Mouse (Mus musculus) liver, embryonic 15.5 days (tissue): ENCODE data around the gene Muc3. TPM values are rescaled to one million over a fixed set of nuclear protein-coding genes. Genes with fewer than 3 reads are reported as not detected.
A peak's percentile ranks its signal among the peaks of the same experiment; 100 is the strongest.
"Not testable (repeated sequence)": the region's sequence is repeated elsewhere in the genome, so short reads cannot be mapped to it uniquely, and the experiment has no call there.

Experiments
- ATAC-seq: fragments of 200-750 bp; cut with Nextera tagmentation; 2 replicates; pipeline ENCODE4 v1.8.0; 2017; ENCODE audit warnings: moderate number of reproducible peaks, mild to moderate bottlenecking, moderate library complexity; ENCODE audit not compliant: insufficient read depth
- H3K27ac ChIP-seq: fragments of 300-500 bp; sonication (generic); replicated peaks from 2 replicates; pipeline ENCODE4 v1.5.1; 2015; ENCODE audit warnings: mild to moderate bottlenecking, inconsistent platforms
- H3K27me3 ChIP-seq: fragments of 300-500 bp; sonication (generic); 2 replicates; pipeline ENCODE4 v1.6.1; 2015; ENCODE audit warnings: mild to moderate bottlenecking, inconsistent platforms
- H3K36me3 ChIP-seq: fragments of 300-500 bp; sonication (generic); replicated peaks from 2 replicates; pipeline ENCODE4 v1.6.1; 2015; ENCODE audit warnings: moderate library complexity, mild to moderate bottlenecking, inconsistent platforms
- H3K4me1 ChIP-seq: fragments of 300-500 bp; sonication (generic); replicated peaks from 2 replicates; pipeline ENCODE4 v1.6.1; 2015; ENCODE audit warnings: inconsistent platforms
- H3K4me2 ChIP-seq: fragments of 300-500 bp; sonication (generic); 2 replicates; pipeline ENCODE4 v1.6.1; 2015; ENCODE audit warnings: moderate library complexity, mild to moderate bottlenecking, inconsistent platforms
- H3K4me3 ChIP-seq: fragments of 300-500 bp; sonication (generic); replicated peaks from 2 replicates; pipeline ENCODE4 v1.5.1; 2015; ENCODE audit warnings: mild to moderate bottlenecking, inconsistent platforms
- H3K9ac ChIP-seq: fragments of 300-500 bp; sonication (generic); 2 replicates; pipeline ENCODE4 v1.6.1; 2015; ENCODE audit warnings: moderate library complexity, mild to moderate bottlenecking, inconsistent platforms
- H3K9me3 ChIP-seq: fragments of 300-500 bp; sonication (generic); replicated peaks from 2 replicates; pipeline ENCODE4 v1.6.1; 2016; ENCODE audit warnings: inconsistent platforms
- WGBS: fragments of 180-500 bp; shearing (Covaris S2); methylation state at CpG from one replicate; pipeline ENCODE4 v1.1.7; 2015; ENCODE audit warnings: mixed read lengths; ENCODE audit not compliant: insufficient replicate concordance; 5-methylcytosine and 5-hydroxymethylcytosine counted together
- polyA plus RNA-seq: library from polyadenylated mRNA; unstranded; fragments of >200 nt; fragmentation: Nextera tagmentation; extraction: Ambion mirVana; gene quantifications from 2 replicates; pipeline ENCODE4 v1.2.1, GENCODE M21; 2015

Gene Muc3
- polyA plus RNA-seq, result not detected in 2 replicates

- not testable (repeated sequence) for H3K4me1 ChIP-seq, H3K36me3 ChIP-seq, H3K27ac ChIP-seq, H3K4me2 ChIP-seq, ATAC-seq, H3K4me3 ChIP-seq, H3K9ac ChIP-seq, H3K27me3 ChIP-seq
- peaks cover 28% of the 10 kb centered on the region for H3K9me3 ChIP-seq
Measured at GRCm38 (mm10) chr5:137149272-137149882, at the start of gene Muc3. TSS of gene Muc3 (minus strand) at chr5:137149322.

- H3K9me3 ChIP-seq, result no peaks in the 10 kb centered on the region
- H3K27ac ChIP-seq, result no peak overlapping the region
- no peak for ATAC-seq
- no peaks in the 10 kb centered on the region for H3K36me3 ChIP-seq
- H3K4me2 ChIP-seq, result no peak overlapping the region
- 16% methylated on average over 8 of the region's 8 CpGs for WGBS
- peaks cover 5% of the 10 kb centered on the region; the same call in 1 of the 2 replicates for H3K27me3 ChIP-seq
- H3K4me1 ChIP-seq, result peaks cover 3% of the 10 kb centered on the region; the same call in 1 of the 2 replicates
- H3K4me3 ChIP-seq, result no peak overlapping the region
- H3K9ac ChIP-seq, result no peak overlapping the region
Measured at GRCm38 (mm10) chr5:137194488-137195120, 45.5 kb upstream of the Muc3 start.

- ATAC-seq, result no peak
- H3K4me1 ChIP-seq, result peaks cover 8% of the 10 kb centered on the region
Measured at GRCm38 (mm10) chr5:137193279-137193952, 44.3 kb upstream of the Muc3 start.

GRCm38 (mm10) chr5:137189326-137189725, 40.2 kb upstream of the Muc3 start:
- peak overlapping the region; percentile 32; the same call in 1 of the 2 replicates for H3K9ac ChIP-seq
- WGBS, result under 1% methylated on average over 34 of the region's 34 CpGs

More at GRCm38 (mm10) chr5:137193279-137193952, 44.3 kb upstream of the Muc3 start:
- H3K27ac ChIP-seq, result no peak overlapping the region
- H3K27me3 ChIP-seq, result peaks cover 15% of the 10 kb centered on the region
- 48% methylated on average over 8 of the region's 8 CpGs for WGBS
- no peak overlapping the region for H3K9ac ChIP-seq
- no peak overlapping the region for H3K4me3 ChIP-seq
- H3K4me2 ChIP-seq, result no peak overlapping the region
- H3K9me3 ChIP-seq, result no peaks in the 10 kb centered on the region
- H3K36me3 ChIP-seq, result no peaks in the 10 kb centered on the region

GRCm38 (mm10) chr5:137185362-137185761, 36.2 kb upstream of the Muc3 start:
- no peak overlapping the region for H3K4me3 ChIP-seq
- H3K9me3 ChIP-seq, result no peaks in the 10 kb centered on the region
- no peak overlapping the region for H3K4me2 ChIP-seq
- peaks cover 5% of the 10 kb centered on the region for H3K4me1 ChIP-seq
- 73% methylated on average over 8 of the region's 8 CpGs for WGBS
- H3K36me3 ChIP-seq, result no peaks in the 10 kb centered on the region
- no peak for ATAC-seq
- no peak overlapping the region for H3K9ac ChIP-seq
- peaks cover 25% of the 10 kb centered on the region for H3K27me3 ChIP-seq
- H3K27ac ChIP-seq, result no peak overlapping the region

More at GRCm38 (mm10) chr5:137189326-137189725, 40.2 kb upstream of the Muc3 start:
- H3K27ac ChIP-seq, result no peak overlapping the region
- peaks cover 8% of the 10 kb centered on the region for H3K4me1 ChIP-seq
- no peaks in the 10 kb centered on the region for H3K36me3 ChIP-seq
- H3K4me2 ChIP-seq, result peak overlapping the region; percentile 76
- H3K4me3 ChIP-seq, result peak overlapping the region; percentile 54
- no peak for ATAC-seq
- no peaks in the 10 kb centered on the region for H3K9me3 ChIP-seq
- peaks cover 25% of the 10 kb centered on the region for H3K27me3 ChIP-seq

- ATAC-seq, result no peak
- Histone ChIP-seq H3K27ac (no peak overlapping the region), H3K4me3 (no peak overlapping the region), H3K4me2 (no peak overlapping the region), H3K9ac (no peak overlapping the region), H3K27me3 (peaks cover 17% of the 10 kb centered on the region; the same call in 1 of the 2 replicates), H3K9me3 (no peaks in the 10 kb centered on the region), H3K4me1 (no peaks in the 10 kb centered on the region), H3K36me3 (no peaks in the 10 kb centered on the region)
- WGBS, result 44% methylated on average over 8 of the region's 8 CpGs
Measured at GRCm38 (mm10) chr5:137179646-137180374, 30.7 kb upstream of the Muc3 start.

- Histone ChIP-seq H3K4me1 (no peaks in the 10 kb centered on the region), H3K27me3 (0 out of 2 replicates have a peak, but pooled peaks cover 8% of the 10 kb centered on the region), H3K9ac (no peak overlapping the region), H3K27ac (no peak overlapping the region), H3K4me3 (no peak overlapping the region), H3K36me3 (no peaks in the 10 kb centered on the region), H3K4me2 (no peak overlapping the region), H3K9me3 (no peaks in the 10 kb centered on the region)
- ATAC-seq, result no peak
- 55% methylated on average over 6 of the region's 6 CpGs for WGBS
Measured at GRCm38 (mm10) chr5:137173967-137174366, 24.8 kb upstream of the Muc3 start.

GRCm38 (mm10) chr5:137172591-137172990, 23.5 kb upstream of the Muc3 start:
- Histone ChIP-seq H3K4me3 (no peak overlapping the region), H3K36me3 (no peaks in the 10 kb centered on the region), H3K4me2 (no peak overlapping the region), H3K9ac (no peak overlapping the region), H3K4me1 (no peaks in the 10 kb centered on the region), H3K27me3 (0 out of 2 replicates have a peak, but pooled peaks cover 3% of the 10 kb centered on the region), H3K27ac (no peak overlapping the region), H3K9me3 (no peaks in the 10 kb centered on the region)
- no peak for ATAC-seq
- WGBS, result 9% methylated on average over 1 of the region's 1 CpGs

- Histone ChIP-seq H3K27me3 (0 out of 2 replicates have a peak, but pooled peaks cover 3% of the 10 kb centered on the region), H3K4me1 (no peaks in the 10 kb centered on the region), H3K4me3 (no peak overlapping the region), H3K27ac (no peak overlapping the region), H3K9me3 (no peaks in the 10 kb centered on the region), H3K4me2 (no peak overlapping the region), H3K9ac (no peak overlapping the region), H3K36me3 (no peaks in the 10 kb centered on the region)
- WGBS, result 51% methylated on average over 7 of the region's 7 CpGs
- no peak for ATAC-seq
Measured at GRCm38 (mm10) chr5:137171478-137171877, 22.4 kb upstream of the Muc3 start.

GRCm38 (mm10) chr5:137170836-137171380, 21.8 kb upstream of the Muc3 start:
- no peak overlapping the region for H3K9ac ChIP-seq
- no peak overlapping the region for H3K4me3 ChIP-seq
- H3K9me3 ChIP-seq, result no peaks in the 10 kb centered on the region
- no peak for ATAC-seq
- no peaks in the 10 kb centered on the region for H3K36me3 ChIP-seq
- H3K4me2 ChIP-seq, result no peak overlapping the region
- 0 out of 2 replicates have a peak, but pooled peaks cover 3% of the 10 kb centered on the region for H3K27me3 ChIP-seq
- WGBS, result 53% methylated on average over 9 of the region's 9 CpGs
- H3K27ac ChIP-seq, result no peak overlapping the region
- no peaks in the 10 kb centered on the region for H3K4me1 ChIP-seq
